Mouse (Mus musculus) fat pad, adult 2 months (tissue): Measurements from ENCODE around the gene Sec61b.

Experiments used
- DNase-seq: peaks from one replicate; pipeline ENCODE4 v3.0.0-alpha.2; 2011; ENCODE audit warnings: low read depth, low spot score; ENCODE audit errors: extremely low read depth

Sec61b gene

DNA sequence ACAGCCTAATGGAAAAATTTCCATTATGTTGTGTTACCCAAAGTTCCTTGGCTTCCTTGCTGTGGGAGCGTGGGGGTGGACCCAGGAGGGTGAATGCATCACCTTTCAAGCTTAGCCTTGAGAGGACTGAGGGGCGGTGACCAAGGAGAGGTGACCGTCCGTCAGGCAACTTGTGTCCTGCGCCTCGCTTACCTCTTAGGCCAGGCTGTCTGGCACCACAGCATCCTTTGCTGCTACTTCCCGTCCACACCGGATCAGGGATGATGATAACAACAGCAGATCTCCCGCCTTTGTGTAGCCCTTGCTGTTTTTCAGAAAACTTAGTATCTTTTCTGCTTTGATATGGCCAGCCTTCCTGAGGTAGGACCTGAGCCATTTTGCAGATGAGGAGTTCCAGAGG lies 6.1 kb downstream of the Sec61b start:
- DNase-seq, result no peak

DNA sequence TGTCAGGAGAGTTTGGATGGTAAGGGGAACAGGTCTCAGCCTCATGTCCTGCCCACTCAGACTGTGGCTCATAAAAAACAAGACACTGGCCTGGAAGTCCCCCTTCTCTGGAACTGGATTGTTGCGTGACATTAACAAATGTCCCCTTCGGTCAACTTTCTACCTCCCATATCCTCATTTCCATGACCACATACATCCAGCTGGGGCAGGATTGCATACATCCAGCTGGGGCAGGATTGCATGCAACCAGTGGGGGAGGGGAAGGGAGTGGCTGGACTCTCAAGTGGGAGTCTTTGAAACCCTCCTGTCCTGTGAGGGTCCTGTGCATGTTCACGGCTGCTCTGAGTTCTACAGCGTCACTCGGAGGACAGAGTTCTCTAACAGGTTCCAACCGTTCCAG lies 16.8 kb downstream of the Sec61b start:
- no peak for DNase-seq

DNA sequence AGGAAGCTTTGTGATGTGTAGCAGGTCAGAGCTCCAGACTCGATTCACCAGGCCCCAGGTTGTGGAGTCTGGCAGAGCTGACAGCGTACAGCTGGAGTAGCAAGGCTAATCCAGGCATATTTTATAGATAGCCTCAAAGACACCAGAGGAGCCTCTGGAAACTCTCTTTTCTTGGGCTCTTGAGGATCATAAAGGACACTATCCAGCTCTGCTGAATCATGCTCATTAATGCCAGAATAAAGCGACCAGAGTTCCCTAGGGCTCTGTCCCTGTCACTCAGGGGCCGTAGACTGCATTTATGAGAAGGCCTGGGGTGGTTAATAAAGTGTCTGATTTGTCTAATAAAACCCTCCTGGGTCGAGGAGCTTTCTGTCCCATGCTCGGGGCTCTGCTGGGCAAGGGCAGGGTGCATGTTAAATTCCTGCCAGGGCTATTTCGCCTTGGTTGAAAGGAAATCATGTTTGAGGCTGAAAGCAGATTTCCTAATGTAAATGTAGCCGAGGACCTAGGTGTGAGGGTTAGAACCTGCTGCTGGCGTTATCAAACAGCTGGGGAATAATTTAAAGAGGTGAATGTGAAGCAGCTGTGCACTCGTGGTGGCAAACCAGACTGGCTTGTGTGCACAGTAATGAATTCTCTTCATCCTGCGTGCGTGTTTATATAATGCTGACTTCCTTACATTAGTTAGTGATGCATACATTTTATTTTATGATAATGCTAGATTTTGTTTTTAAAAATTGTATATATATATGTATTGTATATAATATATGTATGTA lies 18.0 kb downstream of the Sec61b start:
- DNase-seq, result no peak

DNA sequence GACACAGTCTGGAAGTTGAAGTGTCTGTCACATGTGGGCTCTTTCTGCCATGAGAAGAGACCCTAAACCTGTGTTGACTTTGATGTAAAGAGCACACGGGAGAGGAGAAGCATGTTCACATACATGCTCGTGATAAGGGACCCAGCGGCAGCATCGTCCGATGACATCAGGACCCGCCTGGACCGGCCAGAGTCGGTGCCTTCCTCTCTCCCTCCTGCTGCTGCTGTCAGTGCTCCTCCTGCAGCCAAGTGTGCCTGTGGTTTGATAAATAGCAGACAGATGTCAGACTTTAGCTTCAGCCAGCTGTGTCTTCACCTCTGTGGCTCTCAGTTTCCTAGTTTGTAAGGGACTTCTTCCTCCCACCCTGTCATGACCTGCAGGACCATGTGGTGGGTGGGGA lies 19.0 kb downstream of the Sec61b start:
- no peak for DNase-seq

DNA sequence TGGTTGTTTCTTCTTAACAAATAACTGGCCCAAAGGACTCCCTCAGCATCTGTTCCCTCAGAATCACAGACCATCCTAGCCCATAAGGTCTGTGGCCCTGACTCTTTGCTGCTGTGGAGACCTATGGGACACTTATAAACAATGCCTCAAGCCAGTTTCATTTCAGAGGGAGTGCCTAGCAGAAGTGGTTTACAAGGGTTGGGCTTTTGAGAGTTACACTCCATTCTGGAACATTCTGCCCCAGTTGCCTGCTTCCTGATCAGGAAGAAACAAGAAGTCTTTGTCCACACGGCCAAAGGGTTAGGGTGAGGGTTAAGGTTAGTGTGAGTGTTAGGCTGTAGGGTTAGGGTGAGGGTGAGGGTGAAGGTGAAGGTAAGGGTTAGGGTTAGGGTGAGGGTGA lies 19.7 kb downstream of the Sec61b start:
- DNase-seq, result no peak

DNA sequence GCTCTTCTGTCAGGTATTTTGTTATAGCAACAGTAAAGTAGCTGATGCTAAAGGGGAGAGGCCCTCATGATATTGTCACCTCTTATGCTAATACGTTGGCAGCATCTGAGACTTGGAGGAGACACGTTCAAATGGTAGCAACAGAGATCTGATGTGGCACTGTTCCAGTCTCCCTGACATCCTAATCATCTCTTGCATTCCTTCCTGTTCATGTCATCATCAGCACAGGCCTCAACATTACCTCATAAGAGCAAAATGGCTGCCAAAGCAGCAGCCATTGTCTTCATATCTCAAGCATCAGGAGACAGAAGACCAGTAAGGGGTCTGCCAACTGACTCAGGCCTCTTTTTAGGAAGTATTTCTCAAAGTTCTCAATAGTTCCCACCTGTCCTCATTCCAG lies 20.2 kb downstream of the Sec61b start:
- no peak for DNase-seq

DNA sequence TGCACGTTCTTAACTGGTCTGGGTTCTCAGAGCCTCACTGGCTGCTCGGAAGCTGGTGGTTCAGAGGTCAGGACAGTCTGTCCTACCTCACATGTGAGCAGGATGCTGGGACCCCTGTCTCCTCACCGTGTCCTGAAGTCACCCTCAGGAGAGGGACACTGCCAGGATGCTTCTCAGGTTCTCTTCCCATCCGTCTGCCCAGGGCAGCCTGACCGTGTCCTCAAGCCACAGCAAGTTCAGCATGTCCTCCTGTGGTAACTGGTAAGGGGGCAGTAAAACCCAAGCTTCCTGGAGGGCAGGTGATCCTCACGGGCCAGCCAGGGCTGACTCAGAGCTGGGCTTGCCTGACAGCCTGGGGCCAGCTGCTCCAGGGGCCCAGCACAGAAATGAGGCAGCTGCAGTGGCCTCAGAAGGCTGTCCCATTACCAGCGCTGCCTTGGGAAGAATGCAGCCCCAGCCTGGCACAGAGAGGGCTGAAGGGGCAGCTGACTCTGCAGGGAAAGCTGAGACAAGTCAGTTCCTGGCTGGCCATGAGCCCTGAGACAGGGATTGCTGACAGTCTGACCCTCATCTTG lies 23.4 kb downstream of the Sec61b start:
- DNase-seq, result no peak

DNA sequence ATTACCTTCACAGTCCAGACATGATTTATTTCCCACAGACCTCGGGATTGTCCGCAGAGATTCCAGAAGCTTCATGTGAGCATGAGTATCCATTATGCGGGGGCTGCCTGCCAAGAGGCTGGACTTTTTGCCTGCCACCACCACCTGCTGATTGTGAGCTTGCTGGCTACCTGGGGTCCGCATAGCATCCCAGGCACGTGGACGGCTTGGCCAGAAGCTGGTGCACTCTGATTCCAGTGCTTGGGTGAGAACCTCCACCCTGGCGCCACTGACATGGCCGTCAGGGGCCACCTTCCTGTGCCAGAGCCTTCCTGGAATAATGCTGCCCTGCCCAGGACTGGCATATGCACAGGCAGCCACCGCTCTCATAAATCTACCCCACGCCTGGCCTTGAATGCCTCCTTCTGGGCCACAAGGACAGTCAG lies 24.7 kb downstream of the Sec61b start:
- DNase-seq, result no peak

DNA sequence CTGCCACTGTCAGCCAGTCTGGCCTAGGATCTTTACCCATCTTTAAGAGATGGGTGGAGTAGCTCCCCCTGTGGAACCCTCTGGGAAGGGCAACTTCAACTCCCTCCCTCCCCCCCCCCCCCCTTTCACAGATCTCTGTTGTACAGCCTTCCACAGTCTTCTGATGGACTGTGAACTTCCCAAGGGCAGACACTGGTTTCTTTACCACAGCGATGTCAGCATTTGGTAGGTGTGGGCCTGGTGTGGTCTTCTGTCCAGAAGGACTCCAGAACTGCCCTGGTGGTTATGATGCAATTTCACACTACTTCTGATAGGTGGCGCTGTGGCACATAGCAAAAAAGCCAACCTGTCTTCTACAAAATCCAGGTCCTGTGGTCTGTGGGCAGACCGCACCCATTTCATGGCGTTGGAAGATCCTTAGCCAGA lies 28.1 kb downstream of the Sec61b start:
- no peak for DNase-seq

DNA sequence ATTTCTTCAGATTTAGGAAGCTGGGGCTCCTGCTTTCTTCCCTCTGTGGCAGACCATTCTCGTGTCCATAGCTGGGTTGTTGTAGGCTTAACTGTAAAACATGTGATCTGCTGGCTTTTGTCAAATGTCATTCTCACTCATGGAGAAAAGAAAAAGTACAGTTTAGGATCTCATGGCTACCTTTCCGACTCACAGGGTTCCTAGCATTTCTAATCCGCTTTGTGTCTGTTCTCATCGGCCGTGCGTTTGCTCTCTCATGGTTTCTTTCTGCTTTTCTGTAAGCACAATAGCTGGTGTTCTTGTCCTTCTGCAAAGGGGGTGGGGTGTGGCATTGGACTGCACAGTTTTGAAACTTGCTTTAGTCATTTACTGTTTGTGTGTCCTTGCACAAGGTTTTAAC lies 28.6 kb downstream of the Sec61b start:
- no peak for DNase-seq

DNA sequence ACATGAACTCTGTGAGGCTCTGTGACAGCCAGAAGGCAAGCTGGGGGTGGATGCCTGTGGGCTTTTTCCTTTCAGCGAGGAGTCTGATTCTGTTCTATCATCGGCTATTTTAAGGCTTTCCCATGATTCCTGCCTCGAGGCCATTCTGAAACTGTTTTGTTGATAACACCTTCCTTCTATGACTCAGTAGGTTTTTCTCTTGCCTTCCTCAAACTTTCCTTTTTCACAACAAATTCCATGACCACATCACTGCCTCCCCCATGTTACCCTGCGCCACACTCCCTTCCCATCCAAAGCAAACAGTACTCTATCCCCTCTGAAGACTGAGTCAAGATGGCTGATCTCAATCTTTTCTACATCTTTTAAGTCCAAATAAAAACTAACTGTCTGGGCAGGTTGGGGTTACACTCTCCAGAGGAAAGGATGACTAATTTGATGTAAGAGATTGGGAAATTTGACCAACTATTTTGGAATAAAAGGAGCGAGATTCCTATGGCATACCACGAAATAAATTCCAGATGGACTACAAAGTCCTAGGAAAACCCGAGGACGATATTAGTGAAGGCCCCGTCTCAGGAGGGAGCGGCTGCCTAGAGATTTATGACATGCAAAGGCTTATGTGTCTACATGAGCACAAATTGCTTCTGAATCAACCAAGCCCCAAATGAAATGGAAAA lies 30.5 kb downstream of the Sec61b start:
- DNase-seq, result no peak

DNA sequence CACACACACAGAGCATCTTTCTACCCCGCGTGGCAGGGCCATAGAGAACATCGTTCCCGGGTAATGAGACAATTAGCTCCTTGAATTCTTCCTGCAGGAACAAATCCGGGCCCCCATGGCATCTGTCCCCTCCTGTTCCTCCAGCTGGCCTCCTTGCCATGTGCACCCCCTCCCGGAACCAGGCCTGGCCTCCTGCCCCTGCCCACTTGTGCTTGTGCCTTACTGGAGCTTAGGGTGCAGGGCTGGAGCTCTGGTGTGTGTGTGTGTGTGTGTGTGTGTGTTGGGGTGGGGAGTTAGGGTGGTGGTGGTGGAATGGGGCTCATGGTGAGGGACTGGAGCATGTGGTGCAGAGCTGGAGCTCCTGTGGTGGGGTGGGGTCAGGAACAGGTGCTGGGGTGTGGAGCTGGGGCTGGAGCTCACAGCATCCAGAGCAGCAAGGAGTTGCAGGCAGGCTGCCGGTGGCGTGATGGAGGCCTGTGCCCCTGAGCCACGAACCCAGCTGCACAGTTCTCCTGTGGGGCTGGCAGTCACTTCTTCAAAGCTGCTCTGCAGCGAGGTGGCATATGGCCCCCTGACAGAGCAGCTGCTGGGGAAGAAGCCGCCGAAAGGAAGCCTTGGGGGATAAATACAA lies 44.2 kb downstream of the Sec61b start:
- DNase-seq, result no peak

DNA sequence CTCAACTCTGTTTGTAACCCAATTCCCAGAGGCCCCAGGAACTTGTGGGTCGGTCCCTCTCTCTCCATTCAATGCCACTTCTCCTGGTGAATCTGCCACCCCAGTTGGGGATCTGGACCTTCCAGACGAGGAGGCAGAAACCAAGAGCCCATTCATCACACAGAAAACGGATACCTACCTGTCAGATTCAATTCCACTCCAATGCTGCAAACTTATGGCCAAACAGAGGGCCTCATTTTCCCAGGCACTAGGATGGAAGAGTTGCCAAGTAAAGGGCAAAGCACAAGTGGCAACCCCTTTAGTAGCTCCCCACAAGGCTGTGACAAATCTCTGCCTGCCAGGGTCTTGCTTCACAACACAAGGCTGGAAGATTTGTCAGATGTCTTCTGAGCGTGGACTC lies 45.6 kb downstream of the Sec61b start:
- DNase-seq, result no peak

DNA sequence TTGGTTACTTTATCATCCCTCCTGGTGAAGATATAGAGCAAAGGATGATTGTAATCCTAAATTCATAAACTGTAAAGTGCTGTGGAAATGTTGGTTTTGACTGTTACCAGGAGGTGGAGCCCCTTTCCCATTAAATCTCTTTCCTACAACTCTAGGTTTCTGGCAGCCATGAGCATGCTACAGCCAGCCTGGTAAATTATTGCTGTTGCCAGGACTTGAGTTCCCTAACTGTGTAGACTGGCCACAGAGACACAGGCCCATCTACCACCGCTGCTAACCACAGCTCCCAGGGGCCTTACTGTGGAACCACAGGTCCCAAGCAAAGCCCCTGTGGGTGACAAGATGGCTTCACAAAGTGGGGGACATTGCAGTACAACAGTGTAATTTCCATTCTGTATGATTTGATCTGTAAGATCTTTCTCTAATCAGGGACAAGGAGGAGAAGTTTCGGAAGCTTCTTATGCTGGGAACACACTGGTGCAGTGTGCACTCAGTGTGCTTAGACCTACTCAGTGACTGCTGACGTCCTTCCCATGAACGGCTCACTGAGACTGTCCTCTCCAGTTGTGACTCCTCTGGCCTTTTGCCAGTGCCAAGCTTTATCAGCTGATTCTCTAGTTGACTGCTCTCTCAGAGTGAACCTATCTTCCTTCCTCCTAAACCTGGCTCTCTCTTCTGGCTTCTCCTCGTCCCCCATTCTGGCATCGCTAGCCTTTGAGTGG lies 47.6 kb downstream of the Sec61b start:
- no peak for DNase-seq

DNA sequence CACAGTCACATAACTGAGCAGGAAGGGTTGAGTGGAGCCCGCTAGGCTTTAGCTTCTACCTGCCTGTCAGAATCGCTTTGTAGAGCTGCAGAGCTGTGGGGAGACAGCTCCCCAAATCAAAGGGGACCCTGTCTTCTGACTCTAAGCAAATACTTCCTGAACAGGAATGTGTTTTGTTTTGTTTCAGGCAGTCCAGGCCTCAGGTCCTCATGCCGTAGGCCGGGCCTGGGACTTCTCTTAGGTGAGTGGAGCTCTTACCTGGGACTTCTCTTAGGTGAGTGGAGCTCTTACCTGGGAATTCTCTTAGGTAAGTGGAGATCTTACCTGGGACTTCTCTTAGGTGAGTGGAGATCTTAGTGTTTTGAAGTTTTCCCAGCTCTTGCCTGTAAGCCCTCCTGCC lies 55.4 kb downstream of the Sec61b start:
- DNase-seq, result no peak
